Mouse (Mus musculus): ENCODE data around the gene Wipf2. TPM values are rescaled to one million over a fixed set of nuclear protein-coding genes. Genes with fewer than 3 reads are reported as not detected.

Gene Wipf2
- total RNA-seq, 2 experiments from 2014 or later, result 72.7 to 73.9 TPM

DNA sequence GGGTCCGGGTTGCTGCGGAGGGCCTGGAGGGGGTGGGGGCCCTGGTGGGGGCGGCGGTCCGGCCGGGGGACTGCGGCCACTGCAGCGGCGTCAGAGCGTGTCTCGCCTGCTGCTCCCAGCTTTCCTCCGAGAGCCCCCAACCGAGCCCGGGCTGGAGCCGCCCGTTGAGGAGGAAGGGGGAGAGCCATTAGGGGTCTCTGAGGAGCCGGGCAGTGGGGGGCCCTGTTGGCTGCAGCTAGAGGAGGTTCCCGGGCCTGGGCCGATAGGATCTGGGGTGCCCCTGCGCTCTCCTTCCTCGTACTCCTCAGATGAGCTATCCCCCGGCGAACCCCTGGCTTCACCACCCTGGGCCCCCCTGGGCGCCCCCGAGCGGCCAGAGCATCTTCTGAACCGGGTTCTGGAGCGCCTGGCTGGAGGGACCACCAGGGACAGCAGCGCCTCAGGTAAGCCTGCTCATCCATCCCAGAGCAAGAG, 26.2 kb upstream of the Wipf2 start:
- intact Hi-C loops (cut with DNase I), result loop anchor here (5.0 kb wide), 1 partner anchor 40 kb away; the partner anchor contains the start of gene Msl1
- DNase-seq (ENCODE audit: extremely low spot score in 1 of 2, low spot score in 2 of 2), result peak in 1 of 2 experiments; percentile 47
- no peak; the same call in 1 of the 2 replicates for TF ChIP-seq CTCF (IDR thresholded peaks at IDR 0.05)
- peak overlapping the region; percentile 94 for H3K27ac ChIP-seq
- H3K4me3 ChIP-seq, result peak overlapping the region; percentile 88

GRCm38 (mm10) chr11:98837917-98838316, 25.5 kb upstream of the Wipf2 start:
- peak in 1 of 2 experiments; percentile 39 for DNase-seq (ENCODE audit: extremely low spot score in 1 of 2, low spot score in 2 of 2)
- no peak for TF ChIP-seq CTCF (IDR thresholded peaks at IDR 0.05)
- intact Hi-C loops (cut with DNase I), result loop anchor here (5.0 kb wide), 1 partner anchor 41 kb away; the partner anchor contains the start of gene Msl1
- Histone ChIP-seq H3K27ac (peak overlapping the region; percentile 94), H3K4me3 (peak overlapping the region; percentile 88)

DNA sequence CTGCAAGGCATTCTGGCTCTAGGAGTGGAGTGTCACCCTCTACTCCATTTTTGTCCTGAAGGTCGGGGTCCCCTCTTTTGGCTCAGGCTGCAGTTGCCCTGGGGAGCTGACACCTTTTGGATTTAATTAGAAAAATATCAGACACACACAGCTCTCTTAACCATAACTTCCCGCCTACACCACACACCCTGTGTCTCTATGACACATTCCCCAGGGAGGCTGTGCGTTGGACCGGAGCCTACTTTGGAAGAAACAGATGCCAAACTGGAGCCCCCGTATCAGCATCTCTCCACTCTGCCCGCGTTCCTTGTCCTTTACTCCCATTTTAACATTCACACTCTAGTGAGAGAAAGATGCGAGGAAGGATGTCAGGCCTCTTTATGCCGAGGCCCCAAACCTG, 24.9 kb upstream of the Wipf2 start:
- peak overlapping the region; percentile 94; the same call in 1 of the 2 replicates for H3K27ac ChIP-seq
- no peak for TF ChIP-seq CTCF (IDR thresholded peaks at IDR 0.05)
- H3K4me3 ChIP-seq, result peak overlapping the region; percentile 88
- DNase-seq (ENCODE audit: extremely low spot score in 1 of 2, low spot score in 2 of 2), result peak; percentile 62 to 73
- intact Hi-C loops (cut with DNase I), result loop anchor here (5.0 kb wide), 1 partner anchor 41 kb away; the partner anchor contains the start of gene Msl1

DNA sequence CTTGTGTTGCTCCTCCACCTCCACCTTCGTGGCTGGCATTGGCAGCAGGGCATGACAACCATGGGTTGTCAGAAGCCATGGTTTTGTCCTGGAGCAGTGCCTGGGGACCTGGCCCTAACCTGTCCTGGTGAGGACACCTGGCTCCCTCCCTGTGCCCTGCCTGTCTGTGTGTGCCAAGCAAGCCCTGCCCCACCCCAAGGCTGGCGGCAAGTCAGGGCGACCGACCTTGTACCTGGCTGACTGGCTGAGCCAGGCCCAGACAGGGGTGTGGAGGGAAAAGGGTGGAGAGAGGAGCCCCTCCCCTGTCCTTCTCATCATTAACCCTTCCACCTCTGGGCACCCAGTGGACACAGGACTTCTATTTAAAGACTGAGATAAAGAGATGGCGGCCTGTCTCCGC, 24.0 kb upstream of the Wipf2 start:
- H3K4me3 ChIP-seq, result peak overlapping the region; percentile 88
- no peak for DNase-seq (ENCODE audit: extremely low spot score in 1 of 2, low spot score in 2 of 2)
- no peak overlapping the region for H3K27ac ChIP-seq
- intact Hi-C loops (cut with DNase I), result loop anchor here (5.0 kb wide), 1 partner anchor 42 kb away; the partner anchor contains the start of gene Msl1
- TF ChIP-seq CTCF (IDR thresholded peaks at IDR 0.05), result no peak

GRCm38 (mm10) chr11:98839897-98840296, 23.5 kb upstream of the Wipf2 start:
- no peak overlapping the region for H3K4me3 ChIP-seq
- no peak overlapping the region for H3K27ac ChIP-seq
- DNase-seq (ENCODE audit: extremely low spot score in 1 of 2, low spot score in 2 of 2), result no peak
- intact Hi-C loops (cut with DNase I), result loop anchor here (5.0 kb wide), 1 partner anchor 43 kb away; the partner anchor contains the start of gene Msl1
- TF ChIP-seq CTCF (IDR thresholded peaks at IDR 0.05), result no peak

- peak; percentile 28 for TF ChIP-seq CTCF (IDR thresholded peaks at IDR 0.05)
- no peak for DNase-seq (ENCODE audit: extremely low spot score in 1 of 2, low spot score in 2 of 2)
- Histone ChIP-seq H3K27ac (no peak overlapping the region), H3K4me3 (no peak overlapping the region)
- intact Hi-C loops (cut with DNase I), result no loop called here
Measured at GRCm38 (mm10) chr11:98846016-98846415, 17.4 kb upstream of the Wipf2 start.

DNA sequence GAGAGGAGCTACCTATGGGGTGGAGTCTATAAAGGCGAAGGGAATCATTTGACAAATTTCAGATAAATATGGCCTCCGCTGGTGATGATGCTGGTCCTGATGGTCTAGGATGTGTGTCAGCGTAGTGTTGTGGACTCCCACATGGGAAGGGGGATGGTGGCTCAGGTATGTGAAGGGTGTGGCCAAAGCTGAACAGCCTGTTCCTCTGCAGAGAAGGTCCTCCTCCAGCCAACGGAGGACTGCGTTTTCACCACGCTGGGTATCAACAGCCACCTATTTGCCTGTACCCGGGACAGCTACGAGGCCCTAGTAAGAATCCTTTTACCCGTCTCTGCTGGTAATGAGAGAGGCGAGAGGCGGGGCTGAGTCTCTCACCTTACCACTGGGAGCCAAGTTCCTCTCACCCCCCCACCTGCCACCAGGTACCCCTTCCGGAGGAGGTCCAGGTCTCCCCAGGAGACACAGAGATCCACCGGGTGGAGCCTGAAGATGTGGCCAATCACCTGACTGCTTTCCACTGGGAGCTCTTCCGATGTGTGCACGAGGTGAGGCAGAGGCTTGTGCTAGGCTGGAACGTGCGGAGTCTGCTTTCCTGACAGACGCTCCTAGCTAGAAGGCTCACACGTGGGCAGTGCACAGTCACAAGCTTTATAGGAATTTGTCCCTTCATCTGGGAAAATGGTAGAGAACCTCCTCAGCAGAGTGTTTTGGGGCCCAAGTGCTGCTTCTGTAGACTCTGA, 16.4 kb upstream of the Wipf2 start:
- no peak for DNase-seq (ENCODE audit: extremely low spot score in 1 of 2, low spot score in 2 of 2)
- no peak overlapping the region for H3K27ac ChIP-seq
- TF ChIP-seq CTCF (IDR thresholded peaks at IDR 0.05), result no peak
- no peak overlapping the region for H3K4me3 ChIP-seq
- intact Hi-C loops (cut with DNase I), result no loop called here

DNA sequence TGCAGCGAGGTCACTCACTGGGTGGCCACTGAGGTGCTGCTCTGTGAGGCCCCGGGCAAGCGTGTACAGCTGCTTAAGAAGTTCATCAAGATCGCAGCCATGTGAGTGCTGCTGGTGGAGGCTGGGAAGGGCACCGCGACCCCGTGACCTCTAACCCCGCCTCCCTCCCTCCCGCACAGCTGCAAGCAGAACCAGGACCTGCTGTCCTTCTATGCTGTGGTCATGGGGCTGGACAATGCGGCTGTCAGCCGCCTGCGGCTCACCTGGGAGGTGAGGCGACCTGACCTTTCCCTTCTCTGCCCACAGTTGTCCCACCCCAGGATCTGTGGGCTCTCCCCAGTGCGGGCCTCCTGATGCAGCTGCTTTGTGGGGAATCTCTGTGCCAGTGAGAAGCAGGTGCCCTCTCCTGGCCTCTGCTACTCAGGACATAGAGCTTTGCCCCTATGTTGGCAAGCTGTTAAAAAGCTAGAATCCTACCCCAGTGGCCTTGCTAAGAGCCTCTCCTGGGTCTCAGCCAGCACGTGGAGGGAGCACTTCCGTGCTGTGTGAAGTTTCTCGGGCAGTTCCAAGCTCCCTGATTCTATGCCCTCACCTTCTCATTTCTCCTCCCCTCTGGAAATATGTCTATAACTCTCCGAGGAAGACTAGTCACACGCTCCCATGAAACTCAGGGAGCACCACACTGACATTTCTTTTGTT, 14.1 kb upstream of the Wipf2 start:
- DNase-seq (ENCODE audit: extremely low spot score in 1 of 2, low spot score in 2 of 2), result no peak
- Histone ChIP-seq H3K27ac (no peak overlapping the region), H3K4me3 (no peak overlapping the region)
- intact Hi-C loops (cut with DNase I), result no loop called here
- TF ChIP-seq CTCF (IDR thresholded peaks at IDR 0.05), result no peak

DNA sequence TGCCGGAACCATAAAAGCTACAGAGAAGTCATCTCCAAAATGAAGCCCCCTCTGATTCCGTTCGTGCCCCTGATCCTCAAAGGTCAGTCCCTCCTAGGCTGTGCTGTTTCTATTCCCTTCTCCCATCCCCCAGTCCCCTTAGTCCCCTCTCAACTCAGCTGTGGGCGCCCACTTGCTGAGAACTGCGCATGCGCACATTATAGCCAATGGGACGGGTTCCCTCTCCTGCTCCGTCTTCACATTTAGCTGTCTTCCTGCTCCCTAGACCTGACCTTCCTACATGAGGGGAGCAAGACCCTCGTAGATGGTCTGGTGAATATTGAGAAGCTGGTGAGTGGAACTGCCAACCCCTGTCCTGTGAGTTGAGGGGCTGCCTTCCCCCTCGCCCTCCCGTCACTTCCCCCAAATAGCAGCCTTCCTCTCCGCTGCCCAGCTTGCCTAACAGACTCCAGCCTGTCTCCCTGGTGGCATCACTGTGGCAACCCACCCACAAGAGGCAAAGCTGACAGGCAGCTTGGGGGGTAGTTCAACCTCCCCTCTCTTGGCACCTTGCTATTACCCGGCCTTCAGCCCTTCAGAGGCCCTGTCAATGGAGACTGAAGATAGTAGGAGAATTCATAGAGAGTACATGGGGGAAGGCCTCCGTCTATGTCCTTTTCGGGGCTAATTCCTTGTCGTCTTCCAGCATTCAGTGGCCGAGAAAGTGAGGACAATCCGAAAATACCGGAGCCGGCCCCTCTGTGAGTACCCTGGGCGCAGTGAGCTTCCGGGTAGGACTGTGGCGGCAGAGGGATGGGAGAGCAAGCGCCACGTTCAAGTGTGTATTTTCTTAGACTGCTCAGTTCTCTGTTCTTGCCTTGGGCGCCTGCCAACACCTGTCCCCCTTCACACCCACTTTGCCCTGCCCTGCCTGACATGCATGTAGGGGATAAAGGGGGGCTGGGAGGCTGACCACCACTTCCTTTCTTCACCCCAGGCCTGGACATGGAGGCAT, 13.0 kb upstream of the Wipf2 start:
- Histone ChIP-seq H3K4me3 (no peak overlapping the region), H3K27ac (peak overlapping the region; percentile 36)
- TF ChIP-seq CTCF (IDR thresholded peaks at IDR 0.05), result no peak
- no peak for DNase-seq (ENCODE audit: extremely low spot score in 1 of 2, low spot score in 2 of 2)
- intact Hi-C loops (cut with DNase I), result no loop called here

DNA sequence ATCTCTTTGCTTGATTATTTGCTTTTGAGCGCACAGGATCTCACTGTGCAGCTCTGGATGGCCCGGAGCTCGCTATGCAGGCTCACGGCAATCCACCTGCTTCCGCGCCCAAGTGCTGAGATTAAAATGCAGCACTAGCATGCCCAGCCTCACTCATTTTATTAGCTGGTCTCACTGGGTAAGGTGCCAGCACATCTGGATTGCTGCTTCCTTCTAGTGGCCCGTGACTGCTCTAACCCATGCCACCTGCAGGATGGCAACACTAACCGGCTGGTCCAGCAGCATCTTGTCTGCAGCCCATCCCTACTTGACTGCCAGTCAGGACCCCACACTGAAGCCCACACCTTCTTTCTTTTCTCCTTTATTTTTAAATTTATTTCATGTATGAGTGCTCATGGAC, 9.3 kb upstream of the Wipf2 start:
- Histone ChIP-seq H3K27ac (no peak overlapping the region), H3K4me3 (no peak overlapping the region)
- TF ChIP-seq CTCF (IDR thresholded peaks at IDR 0.05), result no peak; the same call in 1 of the 2 replicates
- no peak for DNase-seq (ENCODE audit: extremely low spot score in 1 of 2, low spot score in 2 of 2)
- intact Hi-C loops (cut with DNase I), result no loop called here

DNA sequence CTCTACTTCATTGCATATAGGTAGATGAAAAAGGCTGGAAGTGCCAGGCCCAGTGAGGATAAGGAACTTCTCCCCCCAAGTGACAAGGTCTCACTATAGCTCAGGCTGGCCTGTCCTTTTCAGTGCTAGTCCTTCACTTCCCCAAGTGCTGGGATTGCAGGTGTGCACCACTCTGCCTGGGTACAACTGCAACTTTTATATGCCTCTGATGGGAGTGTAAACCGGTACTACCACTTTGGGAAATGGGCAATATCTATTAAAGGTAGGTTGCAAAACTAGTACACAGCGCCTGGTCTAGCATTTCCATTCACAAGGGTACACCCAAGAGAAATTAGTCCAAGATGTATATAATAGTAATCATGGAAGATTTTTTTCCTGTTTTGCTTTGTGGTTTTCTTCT, 8.8 kb upstream of the Wipf2 start:
- intact Hi-C loops (cut with DNase I), result loop anchor here (5.0 kb wide), 1 partner anchor 298 kb away; no protein-coding TSS in a partner anchor
- H3K27ac ChIP-seq, result no peak overlapping the region
- TF ChIP-seq CTCF (IDR thresholded peaks at IDR 0.05), result no peak
- no peak for DNase-seq (ENCODE audit: extremely low spot score in 1 of 2, low spot score in 2 of 2)
- no peak overlapping the region for H3K4me3 ChIP-seq
